Mouse (Mus musculus) forebrain, embryonic 14.5 days (tissue): ENCODE data around the gene Map3k12. TPM values are rescaled to one million over a fixed set of nuclear protein-coding genes. Genes with fewer than 3 reads are reported as not detected.

Experiments
- ATAC-seq: fragments of 200-750 bp; cut with Nextera tagmentation; 2 replicates; pipeline ENCODE4 v1.8.0; 2017; ENCODE audit warnings: mild to moderate bottlenecking, moderate library complexity
- DNase-seq: peaks from one replicate; pipeline ENCODE4 v3.0.0-alpha.2; 2015; ENCODE audit warnings: low spot score
- H3K27ac ChIP-seq: fragments of 300-500 bp; sonication (generic); 2 replicates; pipeline ENCODE4 v1.5.1; 2014; ENCODE audit warnings: low read depth, mild to moderate bottlenecking, control low read depth, low read length, moderate library complexity
- H3K27me3 ChIP-seq: fragments of 300-500 bp; sonication (generic); replicated peaks from 2 replicates; pipeline ENCODE4 v1.6.1; 2014; ENCODE audit warnings: low read length, control low read depth, mixed read lengths; ENCODE audit not compliant: control insufficient read depth, insufficient read depth
- H3K36me3 ChIP-seq: fragments of 300-500 bp; sonication (generic); 2 replicates; pipeline ENCODE4 v1.6.1; 2014; ENCODE audit warnings: low read length, control low read depth; ENCODE audit not compliant: control insufficient read depth, insufficient read depth
- H3K4me1 ChIP-seq: fragments of 300-500 bp; sonication (generic); 2 replicates; pipeline ENCODE4 v1.6.1; 2014; ENCODE audit warnings: antibody characterized with exemption, low read length, control low read depth; ENCODE audit not compliant: control insufficient read depth, insufficient read depth
- H3K4me2 ChIP-seq: fragments of 300-500 bp; sonication (generic); 2 replicates; pipeline ENCODE4 v1.6.1; 2014; ENCODE audit warnings: mild to moderate bottlenecking, control low read depth, low read length
- H3K4me3 ChIP-seq: fragments of 300-500 bp; sonication (generic); 2 replicates; pipeline ENCODE4 v1.5.1; 2014; ENCODE audit warnings: low read depth, low read length, control low read depth
- H3K9ac ChIP-seq: fragments of 300-500 bp; sonication (generic); 2 replicates; pipeline ENCODE4 v1.6.1; 2014; ENCODE audit warnings: mild to moderate bottlenecking, low read length, control low read depth, moderate library complexity
- H3K9me3 ChIP-seq: fragments of 300-500 bp; sonication (generic); replicated peaks from 2 replicates; pipeline ENCODE4 v1.6.1; 2016; ENCODE audit warnings: low read length, control low read depth, mixed read lengths; ENCODE audit not compliant: control insufficient read depth
- WGBS: fragments of 180-500 bp; shearing (Covaris S2); extraction: QIAGEN DNeasy Blood & Tissue Kit; methylation state at CpG from one replicate; pipeline ENCODE4 v1.1.7; 2014; 5-methylcytosine and 5-hydroxymethylcytosine counted together
- polyA plus RNA-seq: library from polyadenylated mRNA; unstranded; fragments of >200 nt; fragmentation: Nextera tagmentation; extraction: Ambion mirVana; gene quantifications from 2 replicates; pipeline ENCODE4 v1.2.1, GENCODE M21; 2014

The Map3k12 gene
- polyA plus RNA-seq, 1 experiment from 2014 or later: 28.6 TPM

GRCm38 (mm10) chr15:102546246-102546645 lies 29.4 kb upstream of the Map3k12 start:
- ATAC-seq: no peak
- H3K4me2 ChIP-seq: no peak overlapping the region
- H3K27me3 ChIP-seq: no peaks in the 10 kb centered on the region
- no peak for DNase-seq
- peaks cover 11% of the 10 kb centered on the region; the same call in 1 of the 2 replicates for H3K4me1 ChIP-seq
- peaks cover 27% of the 10 kb centered on the region for H3K36me3 ChIP-seq
- 76% methylated on average over 3 of the region's 3 CpGs for WGBS
- H3K9ac ChIP-seq: no peak overlapping the region
- H3K27ac ChIP-seq: peak overlapping the region; percentile 89
- H3K4me3 ChIP-seq: no peak overlapping the region
- no peaks in the 10 kb centered on the region for H3K9me3 ChIP-seq

DNA sequence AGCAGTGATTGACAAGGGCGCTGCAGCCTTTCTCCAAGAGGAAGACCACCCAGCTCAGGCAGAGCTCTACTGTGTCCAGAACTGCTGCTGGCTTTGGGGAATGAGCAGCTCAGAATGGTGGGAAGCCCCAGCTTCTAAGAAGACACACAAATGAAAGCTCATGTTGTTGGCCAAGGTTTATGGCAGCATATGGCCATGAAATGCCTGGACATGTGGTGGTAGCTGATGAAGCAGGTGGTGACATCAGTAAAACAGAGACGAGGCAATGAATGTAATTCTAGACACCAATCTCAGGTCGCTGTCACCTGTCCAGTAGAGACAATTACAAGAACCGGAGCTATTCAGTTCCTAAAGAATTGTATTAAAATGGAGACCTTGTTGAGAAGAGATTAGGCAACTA lies 27.9 kb upstream of the Map3k12 start:
- Histone ChIP-seq H3K27ac (no peak overlapping the region), H3K4me1 (peaks cover 11% of the 10 kb centered on the region; the same call in 1 of the 2 replicates), H3K9ac (no peak overlapping the region), H3K27me3 (no peaks in the 10 kb centered on the region), H3K36me3 (peaks cover 37% of the 10 kb centered on the region), H3K9me3 (no peaks in the 10 kb centered on the region), H3K4me2 (no peak overlapping the region), H3K4me3 (no peak overlapping the region)
- DNase-seq (peak; percentile 54), ATAC-seq (no peak)
- WGBS: 77% methylated on average over 4 of the region's 4 CpGs

DNA sequence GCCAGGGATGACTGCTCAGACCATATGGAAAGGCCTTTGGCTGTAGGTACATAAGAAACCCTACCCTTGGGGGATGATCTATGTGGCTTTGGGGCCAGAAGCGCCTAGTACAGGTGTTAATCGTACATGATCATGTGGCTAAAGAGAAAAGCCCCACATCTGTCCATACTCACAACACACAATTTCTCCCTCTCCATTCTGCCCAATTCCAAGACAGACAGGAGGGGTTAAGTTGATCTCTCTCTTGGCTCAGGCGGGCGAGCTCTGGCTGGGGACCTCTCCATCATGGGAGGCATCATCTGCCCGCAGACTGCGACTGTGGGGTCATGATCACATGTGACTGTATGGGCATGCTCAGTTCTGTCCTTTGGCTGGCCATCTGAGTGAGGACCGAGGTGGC lies 17.1 kb upstream of the Map3k12 start:
- Histone ChIP-seq H3K9me3 (no peaks in the 10 kb centered on the region), H3K9ac (no peak overlapping the region), H3K36me3 (peaks cover 77% of the 10 kb centered on the region), H3K4me3 (no peak overlapping the region), H3K4me1 (no peaks in the 10 kb centered on the region), H3K27ac (no peak overlapping the region), H3K4me2 (no peak overlapping the region), H3K27me3 (no peaks in the 10 kb centered on the region)
- no peak for DNase-seq
- WGBS: 93% methylated on average over 7 of the region's 7 CpGs
- ATAC-seq: no peak

GRCm38 (mm10) chr15:102532106-102532900 lies 15.4 kb upstream of the Map3k12 start:
- no peaks in the 10 kb centered on the region for H3K27me3 ChIP-seq
- DNase-seq: no peak
- H3K9ac ChIP-seq: no peak overlapping the region
- no peak overlapping the region for H3K27ac ChIP-seq
- H3K4me2 ChIP-seq: no peak overlapping the region
- WGBS: 84% methylated on average over 3 of the region's 3 CpGs
- no peaks in the 10 kb centered on the region for H3K9me3 ChIP-seq
- no peak for ATAC-seq
- no peaks in the 10 kb centered on the region for H3K4me1 ChIP-seq
- H3K36me3 ChIP-seq: peaks cover 78% of the 10 kb centered on the region
- no peak overlapping the region for H3K4me3 ChIP-seq

DNA sequence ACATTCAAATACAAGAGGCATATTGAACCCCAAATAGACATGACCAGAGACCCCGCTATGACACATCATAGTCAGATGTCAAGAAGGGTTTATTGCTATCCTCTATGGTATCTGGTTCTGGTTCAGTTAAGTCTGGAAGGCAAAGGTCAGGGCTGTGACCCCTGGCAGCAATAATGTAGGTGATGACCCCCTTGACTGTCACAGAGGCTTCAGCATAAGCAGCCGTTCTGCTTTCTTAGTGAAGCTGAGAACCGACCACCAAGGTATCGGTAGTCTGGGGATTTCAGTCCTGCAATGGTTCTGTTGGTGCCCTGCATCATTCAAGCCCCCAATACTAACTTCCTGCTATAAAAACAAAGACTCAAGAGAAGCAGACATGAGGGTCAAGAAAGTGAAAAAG lies 14.7 kb upstream of the Map3k12 start:
- Histone ChIP-seq H3K4me1 (no peaks in the 10 kb centered on the region), H3K9ac (no peak overlapping the region), H3K4me2 (no peak overlapping the region), H3K9me3 (no peaks in the 10 kb centered on the region), H3K4me3 (no peak overlapping the region), H3K27ac (no peak overlapping the region), H3K27me3 (no peaks in the 10 kb centered on the region), H3K36me3 (peaks cover 74% of the 10 kb centered on the region)
- WGBS: 94% methylated on average over 4 of the region's 4 CpGs
- ATAC-seq (no peak), DNase-seq (no peak)

DNA sequence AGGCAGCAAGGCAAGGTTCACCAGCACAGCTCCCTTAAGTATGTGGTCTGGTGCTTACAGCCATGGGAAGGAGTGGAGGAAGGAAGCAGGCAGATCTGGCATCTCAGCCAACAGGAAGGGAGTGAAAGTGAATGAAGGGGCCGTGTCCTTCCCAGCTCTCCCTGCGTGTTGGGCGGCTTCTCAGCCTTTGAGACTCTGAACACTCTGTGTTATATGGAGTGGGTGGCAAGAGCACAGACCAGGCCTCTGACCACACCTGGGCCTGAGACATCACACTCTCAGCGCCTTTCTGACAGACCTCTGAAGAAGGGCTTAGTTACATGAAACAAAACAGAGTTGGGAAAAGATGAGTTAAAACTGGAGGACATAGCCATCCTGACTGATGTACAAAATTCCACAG lies 13.7 kb upstream of the Map3k12 start:
- H3K4me2 ChIP-seq: no peak overlapping the region
- H3K27me3 ChIP-seq: no peaks in the 10 kb centered on the region
- no peak overlapping the region for H3K9ac ChIP-seq
- no peak overlapping the region for H3K4me3 ChIP-seq
- no peak overlapping the region for H3K27ac ChIP-seq
- 86% methylated on average over 4 of the region's 4 CpGs for WGBS
- ATAC-seq (no peak), DNase-seq (no peak)
- H3K4me1 ChIP-seq: no peaks in the 10 kb centered on the region
- no peaks in the 10 kb centered on the region for H3K9me3 ChIP-seq
- H3K36me3 ChIP-seq: peaks cover 68% of the 10 kb centered on the region

DNA sequence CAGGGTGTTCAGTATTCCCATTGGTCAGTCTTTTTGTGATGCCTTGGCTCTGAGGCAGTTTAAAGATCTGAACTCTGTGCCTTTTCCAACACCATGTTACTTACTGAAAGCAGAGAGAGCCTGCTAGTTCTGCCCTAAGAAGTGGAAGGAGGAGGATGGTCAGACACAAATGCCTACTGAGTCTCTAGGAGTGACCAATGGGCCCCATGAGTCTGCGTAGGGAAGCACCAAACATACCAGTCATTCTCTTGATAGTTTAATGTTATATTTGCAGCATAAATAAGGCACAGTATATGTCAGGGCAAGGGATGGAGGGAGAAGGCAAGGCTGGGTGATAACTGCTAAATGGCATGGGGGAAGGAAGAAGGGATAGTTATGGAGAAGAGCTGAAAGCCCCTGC lies 11.5 kb upstream of the Map3k12 start:
- H3K9me3 ChIP-seq: no peaks in the 10 kb centered on the region
- DNase-seq: no peak

GRCm38 (mm10) chr15:102527936-102528335 lies 11.1 kb upstream of the Map3k12 start:
- no peak overlapping the region for H3K27ac ChIP-seq
- DNase-seq: no peak

More for the DNA sequence above, 11.5 kb upstream of the Map3k12 start:
- Histone ChIP-seq H3K27ac (no peak overlapping the region), H3K4me3 (no peak overlapping the region), H3K36me3 (peaks cover 71% of the 10 kb centered on the region), H3K4me2 (no peak overlapping the region), H3K27me3 (no peaks in the 10 kb centered on the region), H3K9ac (no peak overlapping the region), H3K4me1 (no peaks in the 10 kb centered on the region)
- no peak for ATAC-seq
- WGBS: 95% methylated on average over 1 of the region's 1 CpGs

GRCm38 (mm10) chr15:102526111-102527002 lies 9.5 kb upstream of the Map3k12 start:
- ATAC-seq: no peak
- Histone ChIP-seq H3K27me3 (no peaks in the 10 kb centered on the region), H3K27ac (no peak overlapping the region), H3K9me3 (no peaks in the 10 kb centered on the region), H3K36me3 (peaks cover 68% of the 10 kb centered on the region), H3K4me3 (no peak overlapping the region), H3K9ac (no peak overlapping the region), H3K4me2 (no peak overlapping the region), H3K4me1 (no peaks in the 10 kb centered on the region)
- DNase-seq: no peak
- WGBS: 88% methylated on average over 6 of the region's 6 CpGs

More at GRCm38 (mm10) chr15:102527936-102528335, 11.1 kb upstream of the Map3k12 start:
- Histone ChIP-seq H3K9ac (no peak overlapping the region), H3K4me3 (no peak overlapping the region), H3K27me3 (no peaks in the 10 kb centered on the region), H3K9me3 (no peaks in the 10 kb centered on the region), H3K36me3 (peaks cover 67% of the 10 kb centered on the region), H3K4me1 (no peaks in the 10 kb centered on the region), H3K4me2 (no peak overlapping the region)
- 81% methylated on average over 3 of the region's 3 CpGs for WGBS
- ATAC-seq: no peak
